In genomic region chr11:69431829-69432639, GRCm38 (mm10) we compare ENCODE assay signal across 9 mouse cellular contexts. TPM values are rescaled to one million over a fixed set of nuclear protein-coding genes. Genes with fewer than 3 reads are reported as not detected.
DNase-seq lines count a peak whose midpoint lies in the region; ATAC-seq and TF ChIP-seq lines count a peak whose summit lies in the region.
"Had no signal": no experiment of that assay in that cellular context is flagged by ENCODE, and none has a peak within 500 bp of the region (broad histone marks: within the 10 kb centered on the region; RNA-seq: fewer than 3 reads in every experiment).

No protein-coding gene starts in this region.

- peak; percentile 89 for ATAC-seq in hindbrain, postnatal 0 days

- peak; percentile 79 to 91 for DNase-seq in adrenal gland, adult (ENCODE audit: inconsistent age in 2 of 2, low spot score in 1 of 2)
- no peak for DNase-seq in adrenal gland, adult 8-10 months
- peak; percentile 78 to 89 for DNase-seq in cerebellum, postnatal 25 days
- peak; percentile 62 to 74 for DNase-seq in frontal cortex, postnatal 36 days (ENCODE audit: low spot score in 2 of 2)
- peak; percentile 94 for DNase-seq in hindbrain, postnatal 0 days (ENCODE audit: low spot score)
- peak; percentile 56 to 70 for DNase-seq in left cerebral cortex, adult 2 months (ENCODE audit: extremely low spot score in 1 of 2, low spot score in 2 of 2)
- peak; percentile 76 to 85 for DNase-seq in lung, postnatal 4 days
- peak; percentile 76 to 80 for DNase-seq in right cerebral cortex, adult 2 months (ENCODE audit: low spot score in 2 of 2)

- intact Hi-C loops in left cerebral cortex, adult 2 months (cut with DNase I), result loop anchor here (1.0 to 2.0 kb wide), 2 partner anchors 31 to 83 kb away; no protein-coding TSS in a partner anchor

- no peaks in the 10 kb centered on the region for H3K4me1 ChIP-seq in hindbrain, postnatal 0 days (ENCODE audit: insufficient read depth, low read length)

- H3K4me3 ChIP-seq in hindbrain, postnatal 0 days (ENCODE audit: low read length), result no peak overlapping the region
- H3K4me3 ChIP-seq in left cerebral cortex, adult 2 months, result no peak overlapping the region

- no peak overlapping the region; the same call in 1 of the 2 replicates for H3K4me2 ChIP-seq in hindbrain, postnatal 0 days (ENCODE audit: low read depth, low read length)

- WGBS in hindbrain, postnatal 0 days, result 35% methylated on average over 11 of the region's 11 CpGs

- H3K27me3 ChIP-seq in hindbrain, postnatal 0 days (ENCODE audit: insufficient read depth, low read length), result no peaks in the 10 kb centered on the region

- H3K27ac ChIP-seq in hindbrain, postnatal 0 days, result no peak overlapping the region
- no peak overlapping the region for H3K27ac ChIP-seq in left cerebral cortex, adult 2 months
- H3K27ac ChIP-seq: macrophage had no signal

- H3K9me3 ChIP-seq in hindbrain, postnatal 0 days (ENCODE audit: low read length), result no peaks in the 10 kb centered on the region

- peak; percentile 86 for TF ChIP-seq CTCF in hindbrain, postnatal 0 days (IDR thresholded peaks at IDR 0.05; ENCODE audit: low read depth)
- peak; percentile 69 for TF ChIP-seq CTCF in left cerebral cortex, adult 2 months (IDR thresholded peaks at IDR 0.05)

- H3K9ac ChIP-seq in hindbrain, postnatal 0 days (replicated peaks; ENCODE audit: low read length), result no peak overlapping the region

- H3K36me3 ChIP-seq in hindbrain, postnatal 0 days (ENCODE audit: insufficient read depth, low read length), result no peaks in the 10 kb centered on the region

RNA-seq across cellular contexts. Expression of gene Kdm6b, which starts 18.6 kb away (rescaled TPM):
- 10 to 100 TPM; 20.4 to 44.2 (median 35.1) TPM for total RNA-seq in adrenal gland, adult 8-10 months (2022)
- total RNA-seq in hindbrain, postnatal 0 days (2014; rRNA removed), result 8.0 and 10.5 TPM in 2 replicates
- polyA plus RNA-seq in hindbrain, postnatal 0 days (2015; fragmentation: Nextera tagmentation; extraction: Ambion mirVana), result 20.5 and 22.3 TPM in 2 replicates
- total RNA-seq in left cerebral cortex, adult 2 months (2021), result 10 to 100 TPM; 31.1 to 45.3 TPM

RNA-seq across cellular contexts. Expression of gene Tmem88, which starts 34.0 kb away (rescaled TPM):
- total RNA-seq in adrenal gland, adult 8-10 months (2022), result 10 to 100 TPM in 2 of 4 experiments, 1 to 10 TPM in 2; 6.3 to 16.0 (median 10.4) TPM
- 3.8 and 4.3 TPM in 2 replicates for total RNA-seq in hindbrain, postnatal 0 days (2014; rRNA removed)
- 8.7 and 9.5 TPM in 2 replicates for polyA plus RNA-seq in hindbrain, postnatal 0 days (2015; fragmentation: Nextera tagmentation; extraction: Ambion mirVana)
- total RNA-seq in left cerebral cortex, adult 2 months (2021), result 1 to 10 TPM; 2.9 to 3.8 TPM

RNA-seq across cellular contexts. Expression of gene Cyb5d1, which starts 36.6 kb away (rescaled TPM):
- total RNA-seq in adrenal gland, adult 8-10 months (2022), result 10 to 100 TPM; 53.9 to 65.7 (median 60.5) TPM
- 21.8 and 26.9 TPM in 2 replicates for total RNA-seq in hindbrain, postnatal 0 days (2014; rRNA removed)
- polyA plus RNA-seq in hindbrain, postnatal 0 days (2015; fragmentation: Nextera tagmentation; extraction: Ambion mirVana), result 18.5 and 22.2 TPM in 2 replicates
- 10 to 100 TPM; 40.7 to 45.6 TPM for total RNA-seq in left cerebral cortex, adult 2 months (2021)

RNA-seq across cellular contexts. Expression of gene Naa38, which starts 36.7 kb away (rescaled TPM):
- 100 to 1,000 TPM; 138 to 160 (median 154) TPM for total RNA-seq in adrenal gland, adult 8-10 months (2022)
- 77.1 and 99.0 TPM in 2 replicates for total RNA-seq in hindbrain, postnatal 0 days (2014; rRNA removed)
- polyA plus RNA-seq in hindbrain, postnatal 0 days (2015; fragmentation: Nextera tagmentation; extraction: Ambion mirVana), result 162 and 163 TPM in 2 replicates
- 100 to 1,000 TPM in 1 of 2 experiments, 10 to 100 TPM in 1; 94.0 to 113 TPM for total RNA-seq in left cerebral cortex, adult 2 months (2021)
